Mouse (Mus musculus) cerebellum, adult 18-20 months (tissue): Measurements from ENCODE around the gene Abhd11.

ENCODE experiments used
- DNase-seq, 2 experiments: peaks; one replicate each; pipeline ENCODE4 v3.0.0; 2021

Abhd11 gene

GRCm38 (mm10) chr5:134986298-134987268 lies 22.4 kb upstream of the Abhd11 start:
- no peak for DNase-seq

- no peak for DNase-seq
Measured at GRCm38 (mm10) chr5:134989166-134989565, 19.8 kb upstream of the Abhd11 start.

- DNase-seq: no peak
Measured at GRCm38 (mm10) chr5:134989741-134990140, 19.2 kb upstream of the Abhd11 start.

GRCm38 (mm10) chr5:134992566-134992965 lies 16.4 kb upstream of the Abhd11 start:
- no peak for DNase-seq

GRCm38 (mm10) chr5:134998359-134998758 lies 10.6 kb upstream of the Abhd11 start:
- no peak for DNase-seq

- DNase-seq: no peak
Measured at GRCm38 (mm10) chr5:134999797-135000196, 9.2 kb upstream of the Abhd11 start.

GRCm38 (mm10) chr5:135000751-135001150 lies 8.2 kb upstream of the Abhd11 start:
- DNase-seq: no peak

GRCm38 (mm10) chr5:135001309-135001708 lies 7.6 kb upstream of the Abhd11 start:
- DNase-seq: peak; percentile 55 to 56

- DNase-seq: no peak
Measured at GRCm38 (mm10) chr5:135002151-135002550, 6.8 kb upstream of the Abhd11 start.

- DNase-seq: peak; percentile 43 to 62
Measured at GRCm38 (mm10) chr5:135007802-135008571, 965 bp upstream of the Abhd11 start.

- peak; percentile 87 to 89 for DNase-seq
Measured at GRCm38 (mm10) chr5:135009590-135010319, 803 bp downstream of the Abhd11 start.

- DNase-seq: no peak
Measured at GRCm38 (mm10) chr5:135010320-135010709, 1.4 kb downstream of the Abhd11 start.

GRCm38 (mm10) chr5:135010841-135011743 lies 2.1 kb downstream of the Abhd11 start:
- DNase-seq: no peak

- no peak for DNase-seq
Measured at GRCm38 (mm10) chr5:135011809-135012613, 3.1 kb downstream of the Abhd11 start.

- peak; percentile 82 to 87 for DNase-seq
Measured at GRCm38 (mm10) chr5:135012671-135013441, 3.9 kb downstream of the Abhd11 start.

GRCm38 (mm10) chr5:135015497-135015896 lies 6.5 kb downstream of the Abhd11 start:
- peak; percentile 86 to 92 for DNase-seq

- no peak for DNase-seq
Measured at GRCm38 (mm10) chr5:135016224-135016759, 7.3 kb downstream of the Abhd11 start.

GRCm38 (mm10) chr5:135021814-135022213 lies 12.9 kb downstream of the Abhd11 start:
- peak; percentile 92 to 93 for DNase-seq

- peak; percentile 47 to 54 for DNase-seq
Measured at GRCm38 (mm10) chr5:135023344-135024173, 14.6 kb downstream of the Abhd11 start, which contains the start of gene Stx1a. Gene Stx1a, plus strand, starts transcription at chr5:135023482.
